Mouse (Mus musculus): Measurements from ENCODE around the gene Prune1. TPM values are rescaled to one million over a fixed set of nuclear protein-coding genes. Genes with fewer than 3 reads are reported as not detected.

Gene Prune1
- polyA plus RNA-seq, 1 experiment from 2014 or later: 84.3 TPM

GRCm38 (mm10) chr3:95239971-95240370 lies 41.9 kb downstream of the Prune1 start:
- Histone ChIP-seq H3K36me3 (ENCODE audit: control insufficient read depth, insufficient read depth, low read length) (peaks cover 24% of the 10 kb centered on the region), H3K9me3 (replicated peaks; ENCODE audit: control insufficient read depth, low read length, poor library complexity, severe bottlenecking) (no peaks in the 10 kb centered on the region), H3K4me3 (ENCODE audit: low read depth, low read length) (no peak overlapping the region), H3K27me3 (ENCODE audit: control insufficient read depth, insufficient read depth, low read depth, low read length) (no peaks in the 10 kb centered on the region), H3K27ac (ENCODE audit: low read length) (no peak overlapping the region), H3K9ac (ENCODE audit: low read depth, low read length) (no peak overlapping the region), H3K4me1 (ENCODE audit: control insufficient read depth, insufficient read depth, low read length) (no peaks in the 10 kb centered on the region), H3K4me2 (ENCODE audit: low read length) (no peak overlapping the region)
- ATAC-seq: no peak
- WGBS: 87% methylated on average over 12 of the region's 12 CpGs

GRCm38 (mm10) chr3:95239022-95239421 lies 42.9 kb downstream of the Prune1 start:
- Histone ChIP-seq H3K27ac (ENCODE audit: low read length) (no peak overlapping the region), H3K9ac (ENCODE audit: low read depth, low read length) (no peak overlapping the region), H3K4me2 (ENCODE audit: low read length) (no peak overlapping the region), H3K4me3 (ENCODE audit: low read depth, low read length) (no peak overlapping the region), H3K4me1 (ENCODE audit: control insufficient read depth, insufficient read depth, low read length) (no peaks in the 10 kb centered on the region), H3K27me3 (ENCODE audit: control insufficient read depth, insufficient read depth, low read depth, low read length) (no peaks in the 10 kb centered on the region), H3K9me3 (replicated peaks; ENCODE audit: control insufficient read depth, low read length, poor library complexity, severe bottlenecking) (no peaks in the 10 kb centered on the region), H3K36me3 (ENCODE audit: control insufficient read depth, insufficient read depth, low read length) (peaks cover 28% of the 10 kb centered on the region)
- no peak for ATAC-seq
- WGBS: 94% methylated on average over 6 of the region's 6 CpGs

GRCm38 (mm10) chr3:95237541-95238099 lies 44.3 kb downstream of the Prune1 start:
- no peak for ATAC-seq
- Histone ChIP-seq H3K4me1 (ENCODE audit: control insufficient read depth, insufficient read depth, low read length) (no peaks in the 10 kb centered on the region), H3K9ac (ENCODE audit: low read depth, low read length) (no peak overlapping the region), H3K36me3 (ENCODE audit: control insufficient read depth, insufficient read depth, low read length) (peaks cover 41% of the 10 kb centered on the region), H3K9me3 (replicated peaks; ENCODE audit: control insufficient read depth, low read length, poor library complexity, severe bottlenecking) (no peaks in the 10 kb centered on the region), H3K27ac (ENCODE audit: low read length) (no peak overlapping the region), H3K27me3 (ENCODE audit: control insufficient read depth, insufficient read depth, low read depth, low read length) (no peaks in the 10 kb centered on the region), H3K4me3 (ENCODE audit: low read depth, low read length) (no peak overlapping the region), H3K4me2 (ENCODE audit: low read length) (no peak overlapping the region)
- 93% methylated on average over 8 of the region's 8 CpGs for WGBS

- no peaks in the 10 kb centered on the region for H3K27me3 ChIP-seq (ENCODE audit: control insufficient read depth, insufficient read depth, low read depth, low read length)
- H3K4me2 ChIP-seq (ENCODE audit: low read length): no peak overlapping the region
- 81% methylated on average over 23 of the region's 23 CpGs for WGBS
- H3K9me3 ChIP-seq (replicated peaks; ENCODE audit: control insufficient read depth, low read length, poor library complexity, severe bottlenecking): no peaks in the 10 kb centered on the region
- no peak for ATAC-seq
- H3K27ac ChIP-seq (ENCODE audit: low read length): no peak overlapping the region
- peaks cover 8% of the 10 kb centered on the region for H3K4me1 ChIP-seq (ENCODE audit: control insufficient read depth, insufficient read depth, low read length)
- no peak overlapping the region for H3K4me3 ChIP-seq (ENCODE audit: low read depth, low read length)
- peaks cover 50% of the 10 kb centered on the region for H3K36me3 ChIP-seq (ENCODE audit: control insufficient read depth, insufficient read depth, low read length)
- H3K9ac ChIP-seq (ENCODE audit: low read depth, low read length): no peak overlapping the region
Measured at GRCm38 (mm10) chr3:95235386-95236301, 46.2 kb downstream of the Prune1 start.

- 76% methylated on average over 16 of the region's 16 CpGs for WGBS
- Histone ChIP-seq H3K9ac (ENCODE audit: low read depth, low read length) (no peak overlapping the region), H3K27ac (ENCODE audit: low read length) (no peak overlapping the region), H3K4me1 (ENCODE audit: control insufficient read depth, insufficient read depth, low read length) (peaks cover 20% of the 10 kb centered on the region), H3K36me3 (ENCODE audit: control insufficient read depth, insufficient read depth, low read length) (peaks cover 50% of the 10 kb centered on the region), H3K4me3 (ENCODE audit: low read depth, low read length) (no peak overlapping the region), H3K27me3 (ENCODE audit: control insufficient read depth, insufficient read depth, low read depth, low read length) (no peaks in the 10 kb centered on the region), H3K4me2 (ENCODE audit: low read length) (no peak overlapping the region), H3K9me3 (replicated peaks; ENCODE audit: control insufficient read depth, low read length, poor library complexity, severe bottlenecking) (no peaks in the 10 kb centered on the region)
- no peak for ATAC-seq
Measured at GRCm38 (mm10) chr3:95233303-95233980, 48.4 kb downstream of the Prune1 start.

DNA sequence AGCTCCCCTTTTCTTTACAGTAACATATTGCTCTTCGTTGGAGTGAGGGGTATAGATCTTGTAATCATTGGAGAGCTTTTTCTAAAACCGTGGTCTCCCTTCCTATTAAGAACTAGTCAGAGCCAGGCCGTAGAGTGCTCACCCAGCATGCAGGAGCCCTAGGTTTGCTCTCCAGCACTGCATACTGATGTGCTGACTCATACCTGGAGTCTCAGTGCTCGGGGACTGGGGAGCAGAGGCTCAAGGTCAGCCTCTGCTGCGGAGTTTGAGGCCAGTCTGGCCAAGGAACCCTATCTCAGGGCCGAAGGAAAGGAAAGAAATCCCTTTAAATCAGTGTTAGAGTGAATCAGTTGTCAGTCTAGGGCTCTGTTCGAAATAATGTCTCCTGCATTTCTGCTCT lies 49.1 kb downstream of the Prune1 start:
- Histone ChIP-seq H3K9ac (ENCODE audit: low read depth, low read length) (no peak overlapping the region), H3K4me2 (ENCODE audit: low read length) (no peak overlapping the region), H3K9me3 (replicated peaks; ENCODE audit: control insufficient read depth, low read length, poor library complexity, severe bottlenecking) (no peaks in the 10 kb centered on the region), H3K4me1 (ENCODE audit: control insufficient read depth, insufficient read depth, low read length) (peaks cover 20% of the 10 kb centered on the region), H3K27ac (ENCODE audit: low read length) (no peak overlapping the region), H3K36me3 (ENCODE audit: control insufficient read depth, insufficient read depth, low read length) (peaks cover 49% of the 10 kb centered on the region), H3K4me3 (ENCODE audit: low read depth, low read length) (no peak overlapping the region), H3K27me3 (ENCODE audit: control insufficient read depth, insufficient read depth, low read depth, low read length) (no peaks in the 10 kb centered on the region)
- ATAC-seq: no peak
- 90% methylated on average over 7 of the region's 7 CpGs for WGBS

- H3K4me1 ChIP-seq (ENCODE audit: control insufficient read depth, insufficient read depth, low read length): peaks cover 20% of the 10 kb centered on the region
- ATAC-seq: no peak
- peaks cover 41% of the 10 kb centered on the region for H3K36me3 ChIP-seq (ENCODE audit: control insufficient read depth, insufficient read depth, low read length)
- peak within 1 kb of the TSS; percentile 84; the same call in 1 of the 2 replicates for H3K4me3 ChIP-seq (ENCODE audit: low read depth, low read length)
- peak within 1 kb of the TSS; percentile 89 for H3K4me2 ChIP-seq (ENCODE audit: low read length)
- no peaks in the 10 kb centered on the region for H3K27me3 ChIP-seq (ENCODE audit: control insufficient read depth, insufficient read depth, low read depth, low read length)
- H3K27ac ChIP-seq (ENCODE audit: low read length): peak within 1 kb of the TSS; percentile 98; the same call in 1 of the 2 replicates
- WGBS: 77% methylated on average over 13 of the region's 13 CpGs
- H3K9me3 ChIP-seq (replicated peaks; ENCODE audit: control insufficient read depth, low read length, poor library complexity, severe bottlenecking): no peaks in the 10 kb centered on the region
- peak within 1 kb of the TSS; percentile 17; the same call in 1 of the 2 replicates for H3K9ac ChIP-seq (ENCODE audit: low read depth, low read length)
Measured at GRCm38 (mm10) chr3:95231298-95232221, 50.3 kb downstream of the Prune1 start, which contains the start of gene Mllt11. Mllt11 (minus strand) TSS chr3:95232171.

DNA sequence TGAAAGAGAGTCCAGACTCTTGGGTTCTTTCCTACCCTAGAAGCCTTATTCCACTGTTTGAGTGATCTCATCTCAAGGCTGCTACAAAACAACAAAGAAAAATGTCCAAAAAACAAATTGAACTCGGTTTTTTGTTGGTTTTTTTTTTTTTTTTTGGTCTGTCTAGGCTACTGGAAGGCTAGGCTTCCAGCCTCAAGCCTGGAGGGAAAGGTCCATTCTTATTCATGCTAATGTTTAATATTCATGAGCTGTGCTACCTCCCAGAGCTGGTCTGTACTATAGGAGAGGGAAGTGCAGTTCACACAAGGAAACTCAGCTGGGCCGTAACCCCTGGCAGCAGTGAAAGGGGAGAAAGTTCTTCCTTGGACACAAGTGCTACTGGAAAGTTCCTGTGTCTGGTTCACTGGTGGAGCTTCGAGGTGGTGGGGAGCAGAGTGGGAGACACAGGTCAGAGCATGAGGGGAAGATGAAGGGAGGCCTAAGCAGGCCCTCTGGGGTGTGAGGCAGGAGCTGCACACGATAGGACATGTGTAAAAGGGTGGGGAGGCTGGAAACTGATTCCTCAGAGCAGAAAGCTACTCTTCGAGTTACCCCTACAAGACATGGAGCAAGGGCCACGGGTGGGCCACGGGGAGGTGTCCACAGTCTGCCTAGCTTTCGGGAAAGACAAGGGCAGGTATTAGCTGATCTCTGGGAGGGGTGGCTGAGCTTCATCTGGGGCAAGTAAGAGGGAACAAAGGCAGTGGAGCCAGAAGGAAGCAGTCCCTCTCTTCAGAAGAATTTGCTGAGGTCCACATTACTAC lies 51.2 kb downstream of the Prune1 start:
- no peaks in the 10 kb centered on the region for H3K9me3 ChIP-seq (replicated peaks; ENCODE audit: control insufficient read depth, low read length, poor library complexity, severe bottlenecking)
- H3K27ac ChIP-seq (ENCODE audit: low read length): peak overlapping the region; percentile 98
- peak overlapping the region; percentile 90 for H3K9ac ChIP-seq (ENCODE audit: low read depth, low read length)
- peaks cover 33% of the 10 kb centered on the region for H3K36me3 ChIP-seq (ENCODE audit: control insufficient read depth, insufficient read depth, low read length)
- no peaks in the 10 kb centered on the region for H3K27me3 ChIP-seq (ENCODE audit: control insufficient read depth, insufficient read depth, low read depth, low read length)
- H3K4me3 ChIP-seq (ENCODE audit: low read depth, low read length): peak overlapping the region; percentile 84
- H3K4me2 ChIP-seq (ENCODE audit: low read length): peak overlapping the region; percentile 89
- ATAC-seq: no peak
- WGBS: 19% methylated on average over 8 of the region's 8 CpGs
- peaks cover 23% of the 10 kb centered on the region for H3K4me1 ChIP-seq (ENCODE audit: control insufficient read depth, insufficient read depth, low read length)

All from midbrain, embryonic 16.5 days (tissue).